Mouse (Mus musculus): ENCODE data around the gene Rasgrp1. TPM values are rescaled to one million over a fixed set of nuclear protein-coding genes. Genes with fewer than 3 reads are reported as not detected.

The Rasgrp1 gene
- polyA plus RNA-seq, 1 experiment from 2014 or later = 1.8 TPM

Other genes with a start within 250 kb of the Rasgrp1 start
- gene Spred1, start 221.6 kb downstream of the Rasgrp1 start, polyA plus RNA-seq (2015; fragmentation: Nextera tagmentation; extraction: Ambion mirVana) = 18.4 and 20.6 TPM in 2 replicates
- gene Fam98b, start 93.3 kb downstream of the Rasgrp1 start, polyA plus RNA-seq (2015; fragmentation: Nextera tagmentation; extraction: Ambion mirVana) = 10.0 and 10.6 TPM in 2 replicates

Measured in lung, embryonic 15.5 days (tissue).